Mouse (Mus musculus): ENCODE measurements around the gene Gpc2.

DNA sequence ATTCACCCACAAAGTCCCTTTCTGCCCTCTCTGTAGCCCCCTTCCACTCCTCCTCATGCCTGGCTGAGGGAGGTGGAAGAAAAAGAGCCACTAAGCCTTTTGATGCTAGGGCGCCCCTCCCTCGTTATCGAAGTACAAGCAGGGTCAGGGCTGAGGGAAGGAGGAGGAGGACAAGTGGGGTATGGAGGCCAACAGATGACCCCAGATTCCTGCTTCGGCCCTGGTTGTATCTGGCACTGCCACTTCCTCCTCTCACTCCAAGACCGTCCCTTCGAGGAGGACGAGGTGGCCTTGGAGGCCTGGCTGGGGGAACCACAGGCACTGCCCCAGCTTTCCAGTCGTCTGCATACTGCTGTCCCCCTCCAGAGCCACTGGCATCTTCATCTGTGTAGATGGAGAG lies 5.6 kb downstream of the Gpc2 start:
- no peak for TF ChIP-seq POLR2A (IDR thresholded peaks at IDR 0.05; ENCODE audit: control insufficient read depth, low read depth, low read length)
- TF ChIP-seq CTCF (IDR thresholded peaks at IDR 0.05; ENCODE audit: control insufficient read depth, insufficient read depth, insufficient replicate concordance, low read depth, low read length), result no peak

Measured in testis, adult 2 months (tissue).